Mouse (Mus musculus) 3134 (cell line): ENCODE data around the gene Map3k7.

Experiments used
- DNase-seq: peaks from one replicate; pipeline ENCODE4 v3.0.0-alpha.2; 2011; ENCODE audit warnings: low spot score; ENCODE audit not compliant: insufficient read length; ENCODE audit errors: extremely low read depth

Gene Map3k7

DNA sequence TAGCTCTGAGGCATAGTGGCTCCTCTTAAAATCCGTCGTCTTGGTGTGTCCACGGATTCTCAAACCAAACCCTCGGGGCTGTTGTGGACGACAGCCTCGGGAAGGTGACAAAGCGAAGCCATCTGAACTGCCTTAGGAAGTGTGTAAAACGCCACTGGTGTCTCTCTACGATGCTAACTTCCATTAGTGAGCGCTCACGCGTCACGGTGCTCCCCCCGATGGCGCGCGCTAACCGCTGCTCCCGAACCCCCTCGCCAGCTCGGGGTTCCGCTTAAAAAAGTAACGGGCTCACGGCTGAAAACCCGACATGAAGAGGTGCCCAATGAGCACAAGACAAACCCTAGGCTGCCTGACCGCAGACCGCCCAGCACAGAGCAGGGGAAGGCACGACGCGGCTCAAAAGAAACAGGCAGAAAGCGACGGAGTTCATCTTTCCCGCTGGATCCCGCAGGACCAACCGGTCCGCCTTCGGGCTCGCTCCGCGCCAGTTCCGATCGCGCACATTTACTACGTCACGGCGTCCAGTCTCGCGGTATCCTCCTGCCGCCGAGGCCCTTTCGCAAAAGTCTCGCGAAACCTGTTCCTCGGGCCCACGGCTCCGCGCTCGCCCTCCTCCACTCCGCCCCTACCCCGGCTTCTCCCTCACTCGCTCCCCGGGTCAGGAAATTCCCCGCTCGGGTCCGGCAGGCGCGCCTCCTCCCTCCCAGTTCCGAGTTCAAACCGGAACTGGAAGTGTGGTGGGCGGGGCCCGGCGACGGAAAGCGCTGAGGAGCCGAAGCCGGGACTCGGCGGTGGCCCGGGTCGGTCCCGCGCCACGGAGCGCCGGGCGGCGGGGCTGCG lies at the start of gene Map3k7:
TSS of gene Map3k7 (plus strand) at position 744 of the 840 bp plus-strand sequence.
- peak; percentile 98 for DNase-seq

DNA sequence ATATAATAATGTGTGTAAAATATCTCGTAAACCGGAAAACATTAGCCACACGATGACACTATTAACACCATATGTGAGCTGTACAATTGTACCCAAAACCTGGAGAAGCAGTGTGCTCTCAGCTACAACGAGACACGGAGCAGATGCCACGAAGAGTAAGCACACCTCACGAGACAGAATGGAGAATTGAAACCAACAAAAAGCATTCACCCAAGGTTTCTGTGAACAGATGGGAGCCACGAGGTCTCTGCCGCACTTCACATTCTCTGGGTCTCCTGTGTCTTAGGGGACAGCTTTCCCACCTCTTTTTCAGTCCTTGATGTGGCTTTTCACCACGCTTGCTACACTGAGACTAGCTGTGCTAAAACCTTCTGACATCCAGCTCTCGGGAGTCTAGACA lies 48.8 kb upstream of the Map3k7 start:
- no peak for DNase-seq

- no peak for DNase-seq
Measured at GRCm38 (mm10) chr4:31918717-31919116, 45.2 kb upstream of the Map3k7 start.

DNA sequence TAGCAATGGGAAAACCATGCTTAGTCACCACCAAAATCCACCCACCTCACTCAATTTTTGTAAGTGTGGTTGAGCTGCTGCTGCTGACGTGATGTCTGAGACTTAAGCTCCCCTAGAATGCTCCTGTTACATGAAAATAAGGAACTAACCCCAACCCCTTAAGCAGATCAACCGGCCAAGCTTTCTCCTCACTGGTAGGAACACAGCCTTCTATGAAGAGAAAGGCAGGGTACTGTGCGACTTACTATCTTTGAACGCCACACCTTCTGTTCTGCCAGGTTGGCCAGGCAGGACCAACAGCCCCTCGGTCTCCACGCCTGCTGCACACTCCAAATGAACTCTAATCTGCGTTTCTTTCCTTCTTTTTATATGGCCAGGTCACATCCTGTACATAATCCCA lies 41.7 kb upstream of the Map3k7 start:
- no peak for DNase-seq

GRCm38 (mm10) chr4:31923437-31923836 lies 40.5 kb upstream of the Map3k7 start:
- no peak for DNase-seq

GRCm38 (mm10) chr4:31924301-31925185 lies 39.4 kb upstream of the Map3k7 start:
- DNase-seq = no peak

DNA sequence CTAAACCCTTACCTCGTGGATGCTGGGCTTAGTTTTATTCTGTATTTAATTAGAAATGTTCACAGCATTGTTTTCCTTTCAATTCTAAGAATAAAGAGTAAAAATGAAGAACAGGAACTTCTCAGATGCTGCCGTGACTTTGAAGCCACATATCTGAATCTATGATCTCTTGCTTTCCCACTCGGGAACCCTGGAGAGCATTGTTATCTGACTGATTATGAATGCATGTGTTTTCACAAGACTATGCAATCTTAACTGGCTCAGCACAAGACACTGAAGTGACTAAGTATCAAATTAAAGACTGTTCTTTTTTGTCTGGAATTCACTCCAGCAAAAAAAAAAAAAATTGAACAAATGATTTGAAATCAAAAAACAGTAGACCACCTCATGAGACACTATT lies 30.7 kb upstream of the Map3k7 start:
- no peak for DNase-seq

DNA sequence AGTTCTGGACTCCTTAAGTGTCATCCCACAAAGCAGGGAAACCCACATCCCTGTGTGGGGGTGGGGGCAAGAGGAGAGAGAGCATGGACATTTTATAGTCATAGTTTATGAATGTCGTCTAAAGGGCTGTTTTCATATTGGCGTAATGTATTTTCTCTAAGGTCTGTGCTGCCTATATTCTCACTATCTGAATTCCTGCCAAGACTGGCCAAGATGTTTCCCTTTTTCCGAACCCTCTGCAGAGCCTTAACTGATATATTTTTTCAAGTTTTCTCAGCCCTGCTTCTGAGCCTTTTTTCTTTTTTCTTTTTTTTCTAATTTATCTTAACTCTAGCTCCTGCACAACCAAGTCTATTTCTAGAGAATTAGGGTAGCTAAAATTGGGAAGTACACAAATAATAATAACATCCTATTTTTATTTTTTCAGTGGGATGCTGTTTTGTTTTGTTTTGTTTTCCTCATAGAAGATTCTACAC lies 28.0 kb upstream of the Map3k7 start:
- no peak for DNase-seq

DNA sequence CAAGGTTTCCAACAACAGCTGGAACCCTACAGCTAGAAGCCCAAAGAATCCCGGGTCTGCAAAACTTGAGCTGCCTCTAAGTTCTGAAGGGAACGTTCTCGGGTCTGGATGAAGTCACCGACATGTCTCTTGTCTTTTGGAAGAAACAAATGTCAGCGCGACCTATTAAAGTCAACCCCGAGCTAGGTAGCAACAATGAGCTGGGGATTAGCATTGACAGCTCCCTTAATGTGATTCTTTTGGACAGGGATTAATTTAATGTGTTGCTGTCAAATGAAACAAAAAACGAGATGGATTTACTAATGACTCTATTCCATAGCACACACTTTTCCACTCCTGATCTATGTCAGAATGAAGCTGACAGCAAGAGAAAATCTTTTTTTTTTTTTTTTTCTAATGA lies 27.5 kb upstream of the Map3k7 start:
- DNase-seq = no peak

- DNase-seq = no peak
Measured at GRCm38 (mm10) chr4:31936911-31937375, 27.0 kb upstream of the Map3k7 start.

DNA sequence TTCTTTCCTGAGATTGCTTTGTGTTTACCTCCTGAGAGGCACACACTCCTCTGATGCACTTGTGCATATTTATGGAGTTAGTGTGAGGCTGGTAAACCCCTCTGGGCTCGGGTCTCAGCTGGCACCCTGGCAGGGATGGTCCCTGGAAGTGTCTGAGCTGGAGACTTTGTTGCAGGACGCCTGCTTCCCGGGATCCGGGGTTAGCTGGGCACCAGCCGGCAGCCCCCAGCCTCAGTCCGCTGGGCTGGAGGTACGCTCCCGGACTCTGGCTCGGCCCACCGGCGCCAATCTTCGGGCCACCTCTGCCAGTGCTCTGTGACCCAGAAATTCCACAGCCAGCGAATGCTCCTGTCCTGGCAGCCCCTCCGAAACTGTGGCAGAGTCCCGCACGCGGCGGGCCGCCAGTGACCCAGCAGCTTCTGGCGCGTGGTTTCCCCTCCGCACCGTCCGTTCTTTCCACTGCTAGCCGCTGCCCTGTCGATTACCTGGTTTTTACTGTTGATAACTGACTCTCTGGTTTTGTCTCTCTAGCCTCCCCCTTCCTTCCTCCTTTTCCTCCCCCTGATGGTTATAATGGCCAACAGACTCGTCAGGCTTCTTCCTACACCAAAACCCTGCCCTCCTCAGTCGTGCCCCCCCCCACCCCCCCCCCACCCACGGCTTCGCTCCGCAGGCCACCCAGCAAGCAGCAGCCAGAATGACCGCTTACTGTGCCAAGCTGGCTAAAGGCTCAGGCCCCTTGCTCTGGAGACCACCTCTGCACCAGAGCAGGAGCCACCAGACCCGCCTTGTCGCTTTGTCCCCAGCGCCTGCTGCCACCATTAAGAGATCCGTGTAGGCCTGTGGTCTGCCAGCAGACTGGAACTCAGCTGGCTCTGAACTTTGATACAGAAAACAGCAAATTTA lies 26.3 kb upstream of the Map3k7 start:
- no peak for DNase-seq

DNA sequence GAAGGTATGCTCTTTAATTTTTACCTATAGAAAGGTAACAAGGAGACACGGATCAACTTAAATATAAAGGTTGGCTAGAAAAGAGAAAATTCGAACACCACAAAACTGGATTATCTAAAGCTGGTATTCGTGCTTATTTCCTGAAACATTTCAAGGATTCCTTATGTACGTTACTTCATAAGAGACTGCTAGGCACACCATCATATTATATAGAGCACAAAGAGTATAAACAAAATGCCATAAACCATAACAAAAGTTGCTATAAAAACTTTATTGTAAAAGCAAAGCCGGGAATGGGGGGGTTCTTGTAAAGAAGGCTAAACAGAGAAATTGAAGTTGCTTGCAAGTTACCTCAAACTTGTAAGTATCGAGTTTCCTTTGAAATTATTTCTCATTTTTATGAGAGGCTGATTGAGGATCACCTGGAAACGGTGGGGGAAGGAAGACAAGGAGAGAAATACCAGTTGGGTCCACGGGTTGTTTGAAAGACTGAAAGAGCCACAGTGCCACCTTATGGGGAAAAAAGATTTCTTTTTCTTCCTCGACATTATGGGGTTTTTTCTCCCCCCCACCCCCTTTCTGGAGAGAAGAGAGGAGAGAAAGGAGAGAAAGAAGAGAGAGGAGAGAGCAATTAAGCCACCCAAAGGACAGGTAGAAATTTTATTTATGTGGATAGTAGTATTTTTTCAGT lies 25.3 kb upstream of the Map3k7 start:
- DNase-seq = no peak

- peak; percentile 30 for DNase-seq
Measured at GRCm38 (mm10) chr4:31941616-31942015, 22.3 kb upstream of the Map3k7 start.

GRCm38 (mm10) chr4:31943045-31943444 lies 20.9 kb upstream of the Map3k7 start:
- no peak for DNase-seq

DNA sequence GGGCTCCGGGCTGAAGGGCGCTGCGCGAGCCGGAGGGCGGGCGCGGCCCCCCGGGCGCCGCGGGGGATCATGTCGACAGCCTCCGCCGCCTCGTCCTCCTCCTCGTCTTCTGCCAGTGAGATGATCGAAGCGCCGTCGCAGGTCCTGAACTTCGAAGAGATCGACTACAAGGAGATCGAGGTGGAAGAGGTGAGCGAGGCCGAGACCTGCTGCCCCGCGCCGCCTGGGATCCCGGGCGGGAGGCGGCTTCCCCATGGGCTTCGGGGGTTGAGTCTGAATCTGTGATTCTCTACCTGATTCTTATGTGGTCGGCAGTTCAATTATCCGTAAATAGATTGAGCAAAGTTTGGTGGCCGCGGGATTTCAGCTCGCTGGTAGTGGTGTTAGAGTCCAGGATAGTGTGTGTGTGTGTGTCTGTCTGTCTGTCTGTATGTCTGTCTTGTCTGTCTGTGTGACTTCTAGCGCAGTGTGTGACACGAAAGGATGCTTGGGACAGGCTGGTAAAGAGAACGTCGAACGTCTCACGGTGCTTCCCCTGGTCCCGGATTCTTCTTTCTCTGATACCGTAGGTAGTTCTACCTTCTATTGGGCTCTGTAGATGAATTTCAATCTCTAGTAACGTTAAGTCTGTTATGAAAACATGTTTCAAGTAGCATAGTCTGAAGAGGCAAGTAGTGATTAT lies 438 bp downstream of the Map3k7 start:
- DNase-seq = no peak

DNA sequence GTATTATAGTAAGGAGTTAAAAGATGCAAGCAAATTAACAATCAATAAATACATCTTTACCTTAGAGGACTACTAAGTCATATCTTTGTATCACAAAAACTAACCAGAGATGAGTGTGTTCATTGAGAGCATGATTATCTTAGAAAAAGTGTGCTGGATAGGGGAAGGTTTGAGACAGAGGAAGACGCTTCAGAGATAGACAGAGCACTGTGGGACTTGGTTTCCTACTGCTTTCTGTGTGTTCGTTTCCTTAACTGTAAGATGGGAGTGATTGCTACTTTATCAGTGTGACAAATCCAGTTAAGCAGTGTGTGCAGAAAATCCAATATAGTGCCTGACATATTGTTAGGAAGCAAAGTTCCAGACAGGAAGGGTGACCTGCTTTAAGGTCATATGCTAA lies 1.3 kb downstream of the Map3k7 start:
- no peak for DNase-seq

DNA sequence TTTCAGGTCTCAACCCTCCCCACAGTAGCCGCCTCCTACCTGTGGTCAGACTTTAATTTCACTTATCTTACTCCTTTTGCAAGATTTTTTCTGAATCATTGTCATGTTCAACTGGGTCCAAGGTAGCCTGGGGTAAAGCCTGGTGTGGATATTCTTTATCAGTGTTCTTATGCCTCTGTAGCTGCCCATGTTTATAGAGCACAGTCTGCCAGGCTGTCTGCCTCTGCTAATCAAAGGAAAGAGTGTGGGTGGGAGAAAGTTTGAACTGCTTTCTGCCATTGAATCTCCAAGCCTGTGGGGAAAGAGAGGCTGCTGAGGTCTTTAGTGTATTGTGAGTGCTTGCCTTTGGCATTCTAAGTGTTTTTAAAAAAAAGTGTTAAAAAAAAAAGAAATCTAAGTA lies 7.5 kb downstream of the Map3k7 start:
- DNase-seq = no peak

GRCm38 (mm10) chr4:31972181-31972580 lies 8.3 kb downstream of the Map3k7 start:
- no peak for DNase-seq

DNA sequence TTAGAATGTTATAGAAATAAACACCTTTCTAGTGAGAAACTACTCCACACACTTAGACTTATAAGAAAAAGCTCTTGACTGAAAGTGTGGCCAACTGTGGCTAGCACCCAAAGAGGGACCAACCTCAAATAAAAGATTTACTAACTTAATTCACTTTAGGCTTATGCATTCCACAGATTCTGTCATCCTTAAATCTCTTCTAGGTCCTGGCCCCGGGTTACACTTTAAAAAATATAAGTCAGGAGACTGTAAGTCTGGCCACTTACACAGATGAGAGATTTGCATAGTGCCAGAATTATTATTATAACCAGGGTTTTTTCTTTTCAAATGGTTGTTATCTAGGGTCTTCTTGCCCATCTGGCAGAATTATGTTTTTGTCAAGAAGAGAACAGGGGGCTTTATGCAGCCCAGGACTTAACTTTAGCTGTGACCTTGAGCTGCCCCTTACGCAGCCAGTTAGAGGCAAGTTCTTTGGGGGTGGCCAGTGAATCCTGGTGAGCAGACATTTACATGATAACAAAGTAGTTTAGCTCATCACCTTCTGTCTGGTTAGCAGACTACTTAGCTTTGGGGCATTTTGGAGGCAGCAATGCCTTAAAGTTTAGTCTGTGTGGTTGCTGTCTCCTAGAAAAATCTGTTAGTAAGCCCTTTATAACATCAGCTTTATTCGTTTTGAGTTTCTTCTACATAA lies 11.5 kb downstream of the Map3k7 start:
- DNase-seq = no peak
